Mouse (Mus musculus) G1E (cell line): ENCODE measurements around the gene Rad52.

Experiments used
- CTCF ChIP-seq: IDR thresholded peaks from 2 replicates; pipeline ENCODE4 v1.5.1; 2012; ENCODE audit warnings: low read depth, low read length, inconsistent platforms, mixed read lengths
- POLR2AphosphoS5 ChIP-seq: IDR thresholded peaks from 2 replicates; pipeline ENCODE4 v1.6.1; 2012; ENCODE audit warnings: low read depth, low read length, inconsistent platforms; ENCODE audit not compliant: insufficient replicate concordance

GRCm38 (mm10) chr6:119855471-119855870 lies 47.0 kb upstream of the Rad52 start:
- TF ChIP-seq CTCF (no peak), POLR2AphosphoS5 (no peak)
